Mouse (Mus musculus): ENCODE results near the gene Fam71e1.

Gene Fam71e1

GRCm38 (mm10) chr7:44534242-44534641 is 37.9 kb downstream of the Fam71e1 start:
- DNase-seq (ENCODE audit: low spot score in 2 of 2) = peak; percentile 60 to 68

- DNase-seq (ENCODE audit: low spot score in 2 of 2) = no peak
Measured at GRCm38 (mm10) chr7:44534656-44535441, 38.5 kb downstream of the Fam71e1 start.

- no peak for DNase-seq (ENCODE audit: low spot score in 2 of 2)
Measured at GRCm38 (mm10) chr7:44535657-44536589, 39.5 kb downstream of the Fam71e1 start.

- DNase-seq (ENCODE audit: low spot score in 2 of 2) = no peak
Measured at GRCm38 (mm10) chr7:44536590-44536968, 40.2 kb downstream of the Fam71e1 start.

GRCm38 (mm10) chr7:44537009-44537408 is 40.6 kb downstream of the Fam71e1 start:
- no peak for DNase-seq (ENCODE audit: low spot score in 2 of 2)

GRCm38 (mm10) chr7:44537496-44537895 is 41.1 kb downstream of the Fam71e1 start:
- no peak for DNase-seq (ENCODE audit: low spot score in 2 of 2)

GRCm38 (mm10) chr7:44538756-44539624 is 42.6 kb downstream of the Fam71e1 start:
- DNase-seq (ENCODE audit: low spot score in 2 of 2) = no peak

- DNase-seq (ENCODE audit: low spot score in 2 of 2) = no peak
Measured at GRCm38 (mm10) chr7:44542555-44542954, 46.2 kb downstream of the Fam71e1 start.

GRCm38 (mm10) chr7:44543071-44543470 is 46.7 kb downstream of the Fam71e1 start:
- no peak for DNase-seq (ENCODE audit: low spot score in 2 of 2)

- DNase-seq (ENCODE audit: low spot score in 2 of 2) = no peak
Measured at GRCm38 (mm10) chr7:44546274-44546673, 49.9 kb downstream of the Fam71e1 start.

- DNase-seq (ENCODE audit: low spot score in 2 of 2) = no peak
Measured at GRCm38 (mm10) chr7:44547041-44547440, 50.7 kb downstream of the Fam71e1 start.

GRCm38 (mm10) chr7:44547725-44548124 is 51.3 kb downstream of the Fam71e1 start:
- DNase-seq (ENCODE audit: low spot score in 2 of 2) = no peak

- DNase-seq (ENCODE audit: low spot score in 2 of 2) = peak; percentile 100
Measured at GRCm38 (mm10) chr7:44548497-44549087, 52.2 kb downstream of the Fam71e1 start, which contains the start of gene Pold1. Pold1 (minus strand) TSS chr7:44548849.

- DNase-seq (ENCODE audit: low spot score in 2 of 2) = no peak
Measured at GRCm38 (mm10) chr7:44549621-44550408, 53.4 kb downstream of the Fam71e1 start.

- DNase-seq (ENCODE audit: low spot score in 2 of 2) = no peak
Measured at GRCm38 (mm10) chr7:44550409-44550678, 54.0 kb downstream of the Fam71e1 start.

All from spleen, postnatal 14 days (tissue).